Mouse (Mus musculus): Measurements from ENCODE around the gene Antxrl. TPM values are rescaled to one million over a fixed set of nuclear protein-coding genes. Genes with fewer than 3 reads are reported as not detected.

The Antxrl gene
- polyA plus RNA-seq (2016; fragmentation: Nextera tagmentation; extraction: Ambion mirVana) = not detected in 2 replicates

GRCm38 (mm10) chr14:34052516-34052915, at the start of gene Antxrl:
TSS of gene Antxrl (plus strand) at chr14:34052707.
- no peaks in the 10 kb centered on the region for H3K4me1 ChIP-seq
- no peaks in the 10 kb centered on the region for H3K27me3 ChIP-seq
- no peak within 1 kb of the TSS for H3K27ac ChIP-seq (replicated peaks)
- ATAC-seq (ENCODE audit: low FRiP score, low read depth) = no peak
- H3K4me2 ChIP-seq (replicated peaks) = no peak within 1 kb of the TSS
- whole genome bisulfite sequencing = 90% methylated on average over 6 of the region's 6 CpGs
- H3K36me3 ChIP-seq = no peaks in the 10 kb centered on the region
- H3K9me3 ChIP-seq = no peaks in the 10 kb centered on the region
- no peak within 1 kb of the TSS for H3K4me3 ChIP-seq
- H3K9ac ChIP-seq (replicated peaks) = no peak within 1 kb of the TSS

DNA sequence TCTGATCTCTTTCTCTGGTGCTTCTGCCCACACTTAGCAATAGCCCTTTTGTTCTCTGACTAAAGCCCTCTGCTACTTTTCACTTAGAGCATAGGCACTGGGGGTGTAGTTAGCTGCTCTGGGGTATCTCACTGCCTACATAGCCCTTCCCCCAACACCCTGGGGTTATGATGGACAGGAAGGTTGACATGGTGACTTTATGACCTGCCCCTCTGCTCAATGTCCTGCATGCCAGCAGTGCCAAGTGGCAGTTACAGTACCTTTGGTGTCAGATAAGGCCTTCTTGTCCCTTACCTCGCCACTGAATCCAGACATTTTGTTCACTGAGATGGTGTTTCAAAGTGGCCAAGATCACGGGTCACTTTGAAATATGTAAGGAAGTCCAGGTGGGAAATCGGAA, 37.4 kb upstream of the Antxrl start, which contains the start of gene Gm30083:
TSS of gene Gm30083 (minus strand) at position 120 of the 400 bp plus-strand sequence.
- Histone ChIP-seq H3K27me3 (no peaks in the 10 kb centered on the region), H3K27ac (replicated peaks) (no peak within 1 kb of the TSS), H3K9ac (replicated peaks) (no peak within 1 kb of the TSS), H3K9me3 (no peaks in the 10 kb centered on the region), H3K36me3 (no peaks in the 10 kb centered on the region), H3K4me2 (replicated peaks) (no peak within 1 kb of the TSS), H3K4me1 (no peaks in the 10 kb centered on the region), H3K4me3 (no peak within 1 kb of the TSS)
- WGBS = 90% methylated on average over 3 of the region's 3 CpGs
- no peak for ATAC-seq (ENCODE audit: low FRiP score, low read depth)

- Histone ChIP-seq H3K4me1 (no peaks in the 10 kb centered on the region), H3K9ac (replicated peaks) (no peak within 1 kb of the TSS), H3K27me3 (no peaks in the 10 kb centered on the region), H3K4me3 (no peak within 1 kb of the TSS), H3K36me3 (no peaks in the 10 kb centered on the region), H3K9me3 (no peaks in the 10 kb centered on the region), H3K4me2 (replicated peaks) (no peak within 1 kb of the TSS), H3K27ac (replicated peaks) (no peak within 1 kb of the TSS)
- 90% methylated on average over 4 of the region's 4 CpGs for WGBS
- ATAC-seq (ENCODE audit: low FRiP score, low read depth) = no peak
Observed at GRCm38 (mm10) chr14:34016381-34016780, 36.1 kb upstream of the Antxrl start, which contains the start of gene Gm5460. TSS of gene Gm5460 (plus strand) at chr14:34016758.

- no peak for ATAC-seq (ENCODE audit: low FRiP score, low read depth)
- Histone ChIP-seq H3K4me2 (replicated peaks) (no peak overlapping the region), H3K9me3 (no peaks in the 10 kb centered on the region), H3K36me3 (no peaks in the 10 kb centered on the region), H3K4me3 (no peak overlapping the region), H3K27me3 (no peaks in the 10 kb centered on the region), H3K4me1 (no peaks in the 10 kb centered on the region), H3K9ac (replicated peaks) (no peak overlapping the region), H3K27ac (replicated peaks) (no peak overlapping the region)
- 78% methylated on average over 2 of the region's 2 CpGs for WGBS
Observed at GRCm38 (mm10) chr14:34016938-34017337, 35.6 kb upstream of the Antxrl start.

- Histone ChIP-seq H3K36me3 (no peaks in the 10 kb centered on the region), H3K27ac (replicated peaks) (no peak overlapping the region), H3K4me3 (no peak overlapping the region), H3K9ac (replicated peaks) (no peak overlapping the region), H3K4me1 (no peaks in the 10 kb centered on the region), H3K27me3 (no peaks in the 10 kb centered on the region), H3K9me3 (0 out of 2 replicates have a peak, but pooled peaks cover 4% of the 10 kb centered on the region), H3K4me2 (replicated peaks) (no peak overlapping the region)
- 80% methylated on average over 2 of the region's 2 CpGs for WGBS
- ATAC-seq (ENCODE audit: low FRiP score, low read depth) = no peak
Observed at GRCm38 (mm10) chr14:34026710-34027109, 25.8 kb upstream of the Antxrl start.

- H3K36me3 ChIP-seq = no peaks in the 10 kb centered on the region
- no peak for ATAC-seq (ENCODE audit: low FRiP score, low read depth)
- no peaks in the 10 kb centered on the region for H3K27me3 ChIP-seq
- 83% methylated on average over 8 of the region's 8 CpGs for WGBS
- H3K9ac ChIP-seq (replicated peaks) = no peak overlapping the region
- H3K4me1 ChIP-seq = no peaks in the 10 kb centered on the region
- H3K4me2 ChIP-seq (replicated peaks) = no peak overlapping the region
- no peak overlapping the region for H3K4me3 ChIP-seq
- no peaks in the 10 kb centered on the region for H3K9me3 ChIP-seq
- no peak overlapping the region for H3K27ac ChIP-seq (replicated peaks)
Observed at GRCm38 (mm10) chr14:34033841-34034610, 18.5 kb upstream of the Antxrl start.

GRCm38 (mm10) chr14:34041241-34041640, 11.3 kb upstream of the Antxrl start:
- H3K4me2 ChIP-seq (replicated peaks) = no peak overlapping the region
- H3K27ac ChIP-seq (replicated peaks) = no peak overlapping the region
- no peak overlapping the region for H3K9ac ChIP-seq (replicated peaks)
- H3K27me3 ChIP-seq = no peaks in the 10 kb centered on the region
- no peak for ATAC-seq (ENCODE audit: low FRiP score, low read depth)
- no peaks in the 10 kb centered on the region for H3K9me3 ChIP-seq
- H3K4me3 ChIP-seq = no peak overlapping the region
- H3K36me3 ChIP-seq = no peaks in the 10 kb centered on the region
- 84% methylated on average over 4 of the region's 4 CpGs for WGBS
- no peaks in the 10 kb centered on the region for H3K4me1 ChIP-seq

GRCm38 (mm10) chr14:34043341-34043740, 9.2 kb upstream of the Antxrl start:
- Histone ChIP-seq H3K36me3 (no peaks in the 10 kb centered on the region), H3K9ac (replicated peaks) (no peak overlapping the region), H3K27me3 (no peaks in the 10 kb centered on the region), H3K4me1 (no peaks in the 10 kb centered on the region), H3K27ac (replicated peaks) (no peak overlapping the region), H3K4me2 (replicated peaks) (no peak overlapping the region), H3K4me3 (no peak overlapping the region), H3K9me3 (no peaks in the 10 kb centered on the region)
- 68% methylated on average over 3 of the region's 3 CpGs for WGBS
- ATAC-seq (ENCODE audit: low FRiP score, low read depth) = no peak

- H3K4me3 ChIP-seq = no peak overlapping the region
- ATAC-seq (ENCODE audit: low FRiP score, low read depth) = no peak
Observed at GRCm38 (mm10) chr14:34050101-34050779, 2.3 kb upstream of the Antxrl start.

DNA sequence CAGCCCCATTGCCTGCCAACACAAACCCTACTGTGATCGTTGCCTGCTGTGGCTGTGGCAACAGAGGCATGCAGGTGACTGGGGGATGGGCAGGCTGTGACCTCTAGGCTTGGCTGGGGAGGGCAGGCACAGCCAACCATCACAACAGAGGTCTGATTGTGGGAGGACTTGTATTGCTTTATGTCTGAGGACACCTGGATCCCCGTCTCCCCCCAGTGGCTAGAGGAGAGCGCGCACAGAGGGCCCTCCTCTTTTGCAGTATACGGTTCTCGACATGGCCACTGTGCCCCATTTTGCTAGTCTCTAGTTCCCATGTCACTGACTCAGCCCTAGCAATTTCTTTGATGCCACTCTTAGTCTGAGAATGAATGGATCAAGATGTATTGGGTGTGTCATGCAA, 19.2 kb downstream of the Antxrl start:
- no peak overlapping the region for H3K9ac ChIP-seq (replicated peaks)
- H3K27ac ChIP-seq (replicated peaks) = no peak overlapping the region
- no peaks in the 10 kb centered on the region for H3K27me3 ChIP-seq
- H3K4me2 ChIP-seq (replicated peaks) = no peak overlapping the region
- WGBS = 68% methylated on average over 6 of the region's 6 CpGs
- H3K4me1 ChIP-seq = no peaks in the 10 kb centered on the region
- ATAC-seq (ENCODE audit: low FRiP score, low read depth) = no peak
- no peaks in the 10 kb centered on the region for H3K36me3 ChIP-seq
- no peak overlapping the region for H3K4me3 ChIP-seq
- no peaks in the 10 kb centered on the region for H3K9me3 ChIP-seq

More at GRCm38 (mm10) chr14:34050101-34050779, 2.3 kb upstream of the Antxrl start:
- Histone ChIP-seq H3K9me3 (no peaks in the 10 kb centered on the region), H3K36me3 (no peaks in the 10 kb centered on the region), H3K27me3 (no peaks in the 10 kb centered on the region), H3K4me1 (no peaks in the 10 kb centered on the region), H3K27ac (replicated peaks) (no peak overlapping the region), H3K4me2 (replicated peaks) (no peak overlapping the region), H3K9ac (replicated peaks) (no peak overlapping the region)
- 83% methylated on average over 5 of the region's 5 CpGs for WGBS

DNA sequence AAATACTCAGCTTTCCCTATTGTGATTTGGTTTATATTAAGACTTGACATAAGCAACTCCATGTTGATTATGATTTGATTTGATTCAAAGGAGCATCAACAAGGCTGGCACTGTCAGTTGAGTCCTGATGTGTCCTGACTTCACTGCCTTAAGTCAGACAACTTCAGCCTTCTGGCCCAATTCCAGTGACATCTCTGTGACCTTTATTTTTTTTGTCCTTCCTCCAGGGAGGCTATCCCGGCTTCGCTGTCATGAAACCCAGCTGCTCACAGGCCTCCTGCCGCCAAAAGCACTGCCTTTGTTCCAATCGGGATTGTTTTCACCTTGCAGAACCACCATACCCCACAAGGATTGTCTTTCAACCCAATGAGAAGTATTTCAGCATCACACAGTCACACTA, 22.8 kb downstream of the Antxrl start:
- 53% methylated on average over 4 of the region's 4 CpGs for WGBS
- Histone ChIP-seq H3K27me3 (no peaks in the 10 kb centered on the region), H3K27ac (replicated peaks) (no peak overlapping the region), H3K4me3 (no peak overlapping the region), H3K4me1 (no peaks in the 10 kb centered on the region), H3K9ac (replicated peaks) (no peak overlapping the region), H3K9me3 (no peaks in the 10 kb centered on the region), H3K4me2 (replicated peaks) (no peak overlapping the region), H3K36me3 (no peaks in the 10 kb centered on the region)
- no peak for ATAC-seq (ENCODE audit: low FRiP score, low read depth)

DNA sequence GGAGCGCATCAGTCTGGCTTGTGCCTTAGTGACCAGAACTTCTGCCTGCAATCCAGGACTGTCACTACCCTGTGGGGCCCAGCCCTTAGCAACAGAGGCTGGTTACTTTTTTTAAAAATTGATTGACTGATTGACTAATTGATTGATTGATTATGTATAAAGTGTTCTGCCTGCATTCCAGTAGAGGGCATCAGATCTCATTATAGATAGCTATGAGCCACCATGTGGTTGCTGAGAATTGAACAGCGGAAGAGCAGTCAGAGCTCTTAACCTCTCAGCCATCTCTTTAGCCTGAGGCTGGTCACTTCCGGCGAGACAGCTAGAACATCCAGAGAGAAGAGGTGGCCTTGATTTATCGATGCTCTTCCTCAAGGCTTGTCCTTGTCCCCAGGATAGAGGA, 24.7 kb downstream of the Antxrl start:
- Histone ChIP-seq H3K36me3 (no peaks in the 10 kb centered on the region), H3K27ac (replicated peaks) (no peak overlapping the region), H3K9me3 (no peaks in the 10 kb centered on the region), H3K27me3 (no peaks in the 10 kb centered on the region; the same call in 1 of the 2 replicates), H3K4me2 (replicated peaks) (no peak overlapping the region), H3K9ac (replicated peaks) (no peak overlapping the region), H3K4me1 (no peaks in the 10 kb centered on the region), H3K4me3 (no peak overlapping the region)
- ATAC-seq (ENCODE audit: low FRiP score, low read depth) = no peak
- WGBS = 77% methylated on average over 5 of the region's 5 CpGs
